Mouse (Mus musculus) olfactory bulb, adult 2 months (tissue): Measurements from ENCODE around the gene Sgpp1.

Experiments
- CTCF ChIP-seq: fragments of 200-500 bp; IDR thresholded peaks from 2 replicates; pipeline ENCODE4 v1.5.1; 2012; ENCODE audit warnings: low read depth, mild to moderate bottlenecking, low read length, moderate library complexity; ENCODE audit not compliant: insufficient read depth
- POLR2A ChIP-seq: fragments of 200-500 bp; IDR thresholded peaks from 2 replicates; pipeline ENCODE4 v1.6.1; 2012; ENCODE audit warnings: mild to moderate bottlenecking, low read depth, low read length, moderate library complexity; ENCODE audit not compliant: insufficient read depth

GRCm38 (mm10) chr12:75702084-75702738, 33.3 kb downstream of the Sgpp1 start:
- TF ChIP-seq CTCF (no peak), POLR2A (no peak)
